Mouse (Mus musculus): ENCODE results near the gene Hist2h3c1. TPM values are rescaled to one million over a fixed set of nuclear protein-coding genes. Genes with fewer than 3 reads are reported as not detected.
A peak's percentile ranks its signal among the peaks of the same experiment; 100 is the strongest.
"Not testable (repeated sequence)": the region's sequence is repeated elsewhere in the genome, so short reads cannot be mapped to it uniquely, and the experiment has no call there.

Gene Hist2h3c1
- polyA plus RNA-seq, 1 experiment, result not detected

DNA sequence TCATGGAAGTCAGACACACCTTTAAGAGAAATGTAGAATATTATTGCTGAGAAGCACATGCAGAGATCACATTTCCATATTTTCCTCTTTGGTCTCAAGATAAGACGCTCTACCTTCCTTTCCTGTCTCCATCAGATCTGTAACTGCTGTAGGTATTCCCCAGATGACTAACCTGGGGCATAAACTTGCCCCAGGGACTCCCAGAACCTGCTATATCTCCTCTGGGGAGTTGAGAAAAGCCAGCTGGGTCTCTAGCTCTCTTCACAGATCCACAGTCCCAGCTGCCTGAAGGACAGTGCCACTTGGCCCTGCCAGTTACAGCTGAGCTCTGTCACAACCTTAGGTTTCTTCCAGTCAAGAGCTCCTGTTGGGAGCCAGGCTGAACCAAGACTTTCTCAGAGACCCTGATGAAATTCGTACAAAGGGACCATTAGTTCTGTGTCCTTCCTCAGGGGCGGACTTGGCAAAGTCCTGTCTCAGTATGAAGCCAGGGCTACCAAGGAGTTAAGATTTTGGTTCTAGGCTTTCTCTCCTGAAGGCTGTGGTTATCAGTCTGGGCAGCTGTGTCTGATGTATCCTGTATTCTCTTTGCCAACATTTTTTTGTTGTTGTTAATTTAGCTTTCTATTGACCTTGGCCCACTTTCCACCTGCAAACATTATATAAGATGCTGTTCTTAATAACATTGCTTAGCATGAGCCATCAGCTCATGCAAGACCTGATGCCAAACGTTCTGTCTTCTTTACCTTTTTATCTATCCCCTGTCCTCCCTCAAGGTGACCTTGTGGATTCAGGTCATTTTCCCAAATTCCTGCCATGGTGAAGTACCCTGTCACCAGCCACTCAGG, 15.4 kb upstream of the Hist2h3c1 start:
- 80% methylated on average over 4 of the region's 4 CpGs for WGBS
- H3K4me1 ChIP-seq (ENCODE audit: control insufficient read depth, insufficient read depth, low read length), result peaks cover 2% of the 10 kb centered on the region; the same call in 1 of the 2 replicates
- no peak for TF ChIP-seq POLR2A (IDR thresholded peaks at IDR 0.05; ENCODE audit: insufficient read depth, low read depth, low read length)
- TF ChIP-seq CTCF (IDR thresholded peaks at IDR 0.05; ENCODE audit: insufficient read depth, low read depth, low read length), result no peak
- no peak overlapping the region for H3K4me3 ChIP-seq (ENCODE audit: insufficient read depth, low read depth, low read length)
- no peak overlapping the region for H3K27ac ChIP-seq (ENCODE audit: insufficient read depth, low read depth, low read length)

- 74% methylated on average over 2 of the region's 2 CpGs for WGBS
- Histone ChIP-seq H3K4me3 (ENCODE audit: insufficient read depth, low read depth, low read length) (no peak overlapping the region), H3K4me1 (ENCODE audit: control insufficient read depth, insufficient read depth, low read length) (peaks cover under 1% of the 10 kb centered on the region; the same call in 1 of the 2 replicates), H3K27ac (ENCODE audit: insufficient read depth, low read depth, low read length) (no peak overlapping the region)
- TF ChIP-seq POLR2A (IDR thresholded peaks at IDR 0.05; ENCODE audit: insufficient read depth, low read depth, low read length), result no peak
- no peak for TF ChIP-seq CTCF (IDR thresholded peaks at IDR 0.05; ENCODE audit: insufficient read depth, low read depth, low read length)
Observed at GRCm38 (mm10) chr3:96231758-96232120, 14.7 kb upstream of the Hist2h3c1 start.

- Histone ChIP-seq H3K27ac (ENCODE audit: insufficient read depth, low read depth, low read length) (no peak overlapping the region), H3K4me3 (ENCODE audit: insufficient read depth, low read depth, low read length) (no peak overlapping the region), H3K4me1 (ENCODE audit: control insufficient read depth, insufficient read depth, low read length) (0 out of 2 replicates have a peak, but pooled peaks cover 2% of the 10 kb centered on the region)
- WGBS, result 91% methylated on average over 2 of the region's 2 CpGs
- TF ChIP-seq CTCF (IDR thresholded peaks at IDR 0.05; ENCODE audit: insufficient read depth, low read depth, low read length), result no peak
- TF ChIP-seq POLR2A (IDR thresholded peaks at IDR 0.05; ENCODE audit: insufficient read depth, low read depth, low read length), result no peak
Observed at GRCm38 (mm10) chr3:96234914-96235313, 11.6 kb upstream of the Hist2h3c1 start.

DNA sequence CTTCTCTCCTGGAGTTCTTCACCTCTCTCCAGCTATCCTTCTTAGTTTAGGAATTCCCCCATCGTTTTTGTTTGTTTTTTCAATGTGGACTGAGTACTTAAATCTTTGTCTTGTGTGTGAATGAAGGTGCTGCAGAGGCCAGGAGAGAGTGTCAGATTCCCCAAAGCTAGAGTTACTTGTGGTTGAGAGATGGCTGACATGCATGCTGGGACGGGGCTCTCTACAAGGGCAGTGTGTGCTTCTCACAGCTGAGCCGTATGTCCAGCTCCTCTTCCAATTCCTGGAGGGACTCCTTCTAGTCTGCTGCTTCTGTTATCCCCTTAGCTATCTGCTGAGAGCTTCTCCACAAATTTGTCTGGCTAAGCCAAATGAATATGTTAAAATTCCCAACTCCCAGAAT, 10.6 kb upstream of the Hist2h3c1 start:
- H3K27ac ChIP-seq (ENCODE audit: insufficient read depth, low read depth, low read length), result no peak overlapping the region
- 0 out of 2 replicates have a peak, but pooled peaks cover 2% of the 10 kb centered on the region for H3K4me1 ChIP-seq (ENCODE audit: control insufficient read depth, insufficient read depth, low read length)
- 80% methylated on average over 3 of the region's 3 CpGs for WGBS
- no peak overlapping the region for H3K4me3 ChIP-seq (ENCODE audit: insufficient read depth, low read depth, low read length)
- TF ChIP-seq CTCF (IDR thresholded peaks at IDR 0.05; ENCODE audit: insufficient read depth, low read depth, low read length) (no peak), POLR2A (IDR thresholded peaks at IDR 0.05; ENCODE audit: insufficient read depth, low read depth, low read length) (no peak)

- no peak for TF ChIP-seq POLR2A (IDR thresholded peaks at IDR 0.05; ENCODE audit: insufficient read depth, low read depth, low read length)
- no peak for TF ChIP-seq CTCF (IDR thresholded peaks at IDR 0.05; ENCODE audit: insufficient read depth, low read depth, low read length)
- Histone ChIP-seq H3K4me3 (ENCODE audit: insufficient read depth, low read depth, low read length) (no peak overlapping the region), H3K4me1 (ENCODE audit: control insufficient read depth, insufficient read depth, low read length) (0 out of 2 replicates have a peak, but pooled peaks cover 2% of the 10 kb centered on the region), H3K27ac (ENCODE audit: insufficient read depth, low read depth, low read length) (no peak overlapping the region)
- 87% methylated on average over 4 of the region's 4 CpGs for WGBS
Observed at GRCm38 (mm10) chr3:96236834-96237334, 9.6 kb upstream of the Hist2h3c1 start.

DNA sequence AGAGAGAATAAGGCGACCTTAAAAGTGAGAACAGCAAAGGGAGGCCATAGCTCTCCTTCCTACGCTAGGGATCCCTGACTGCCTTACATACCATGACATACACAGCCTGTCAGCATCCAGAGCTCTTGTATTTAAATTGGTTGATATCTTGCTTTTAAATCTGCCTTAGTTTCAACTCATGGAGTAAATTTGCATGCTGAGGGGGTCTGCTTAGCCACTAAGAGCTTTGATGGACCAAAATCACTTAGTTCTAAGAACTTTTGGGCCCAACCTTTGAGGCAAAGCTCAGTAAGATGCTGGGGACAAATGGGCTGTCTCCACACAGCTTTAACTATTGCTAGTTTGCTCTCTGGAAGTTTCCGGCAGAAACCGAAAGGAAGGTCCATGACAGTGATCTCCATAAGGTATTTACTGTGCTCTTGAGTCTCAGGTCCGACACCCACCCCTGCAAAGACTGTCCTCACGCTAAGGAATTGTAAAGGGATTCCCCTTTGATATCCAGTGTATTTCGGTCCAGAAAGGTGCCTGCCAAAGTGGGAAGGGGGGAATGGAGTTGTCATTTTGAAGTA, 9.1 kb upstream of the Hist2h3c1 start:
- TF ChIP-seq POLR2A (IDR thresholded peaks at IDR 0.05; ENCODE audit: insufficient read depth, low read depth, low read length), result no peak
- no peak for TF ChIP-seq CTCF (IDR thresholded peaks at IDR 0.05; ENCODE audit: insufficient read depth, low read depth, low read length)
- Histone ChIP-seq H3K27ac (ENCODE audit: insufficient read depth, low read depth, low read length) (no peak overlapping the region), H3K4me3 (ENCODE audit: insufficient read depth, low read depth, low read length) (no peak overlapping the region), H3K4me1 (ENCODE audit: control insufficient read depth, insufficient read depth, low read length) (0 out of 2 replicates have a peak, but pooled peaks cover 2% of the 10 kb centered on the region)
- WGBS, result 57% methylated on average over 7 of the region's 7 CpGs

- 0 out of 2 replicates have a peak, but pooled peaks cover 2% of the 10 kb centered on the region for H3K4me1 ChIP-seq (ENCODE audit: control insufficient read depth, insufficient read depth, low read length)
- TF ChIP-seq CTCF (IDR thresholded peaks at IDR 0.05; ENCODE audit: insufficient read depth, low read depth, low read length) (no peak), POLR2A (IDR thresholded peaks at IDR 0.05; ENCODE audit: insufficient read depth, low read depth, low read length) (no peak)
- no peak overlapping the region; the same call in 1 of the 2 replicates for H3K4me3 ChIP-seq (ENCODE audit: insufficient read depth, low read depth, low read length)
- 10% methylated on average over 12 of the region's 12 CpGs for WGBS
- H3K27ac ChIP-seq (ENCODE audit: insufficient read depth, low read depth, low read length), result no peak overlapping the region
Observed at GRCm38 (mm10) chr3:96237904-96238511, 8.5 kb upstream of the Hist2h3c1 start.

DNA sequence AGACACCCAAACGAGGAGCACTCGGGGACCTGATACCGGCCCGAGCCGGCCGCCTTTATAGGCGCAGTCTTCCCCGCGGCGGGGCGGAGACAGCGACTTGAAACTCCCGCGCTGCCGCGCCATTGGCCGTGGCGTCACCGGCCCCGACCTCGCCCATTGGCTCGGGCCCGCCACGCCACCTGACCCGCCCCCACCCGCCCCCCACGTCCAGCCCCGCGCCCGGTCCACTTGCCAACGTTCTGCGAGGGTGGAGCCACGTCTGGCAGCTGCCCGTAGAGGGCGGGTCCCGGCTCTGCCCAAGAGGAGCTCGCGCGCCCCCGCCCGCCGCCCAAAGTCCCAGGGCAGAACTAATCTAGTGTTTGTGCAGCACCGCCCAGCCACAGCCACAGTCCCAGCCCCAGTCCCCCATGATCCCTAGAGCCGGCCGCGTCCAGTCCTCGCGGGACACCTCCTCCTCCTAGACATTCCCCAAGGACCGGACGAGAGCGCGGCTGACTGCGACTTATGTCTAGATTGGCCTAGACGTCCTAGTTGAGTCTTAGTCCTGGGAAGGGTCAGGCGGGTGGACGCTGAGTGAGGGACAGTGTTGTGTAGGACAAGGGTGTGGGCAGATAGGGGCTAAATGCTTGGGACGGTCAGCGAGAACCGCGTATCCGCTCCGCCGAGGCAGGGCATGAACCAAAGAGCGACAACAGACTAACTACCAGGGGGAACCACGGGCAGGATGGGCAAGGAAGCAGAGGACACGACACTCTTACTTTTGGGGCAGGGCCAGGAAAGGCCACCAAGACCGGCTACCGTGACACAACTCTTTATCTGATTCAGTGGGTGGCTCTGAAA, 7.3 kb upstream of the Hist2h3c1 start, which contains the start of gene Hist2h3c2:
TSS of gene Hist2h3c2 (minus strand) at position 174 of the 840 bp plus-strand sequence.
- Histone ChIP-seq H3K27ac (ENCODE audit: insufficient read depth, low read depth, low read length) (peak within 1 kb of the TSS; percentile 57; the same call in 1 of the 2 replicates), H3K4me3 (ENCODE audit: insufficient read depth, low read depth, low read length) (peak within 1 kb of the TSS; percentile 52)
- WGBS, result under 1% methylated on average over 21 of the region's 68 CpGs
- H3K4me1 ChIP-seq (ENCODE audit: control insufficient read depth, insufficient read depth, low read length), result not testable (repeated sequence)

Measured in olfactory bulb, adult 2 months (tissue).